Mouse (Mus musculus): Measurements from ENCODE around the gene Bcar3.
"Not testable (repeated sequence)": the region's sequence is repeated elsewhere in the genome, so short reads cannot be mapped to it uniquely, and the experiment has no call there.

The Bcar3 gene

DNA sequence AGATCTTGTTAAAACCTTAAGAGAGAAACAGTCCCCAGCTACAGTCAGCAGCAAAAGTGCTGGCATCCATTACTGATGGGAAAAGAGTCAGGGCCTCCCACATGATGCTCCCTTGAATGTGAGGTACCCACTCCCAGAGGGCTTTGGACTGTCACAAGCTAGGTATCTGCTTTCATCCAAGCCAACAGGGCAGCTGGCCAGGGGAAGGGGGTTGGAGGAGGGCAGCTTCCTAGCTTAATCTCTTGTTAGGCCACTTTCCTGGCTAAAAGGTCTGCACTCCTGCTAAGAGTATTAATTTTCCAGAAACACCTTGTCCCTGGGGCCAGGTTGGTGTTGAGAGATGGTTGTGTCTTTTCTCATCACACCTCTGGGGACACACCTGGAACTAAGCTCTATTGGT is 82.1 kb downstream of the Bcar3 start:
- no peak for DNase-seq (ENCODE audit: low read depth, low spot score)
- no peaks in the 10 kb centered on the region for H3K27me3 ChIP-seq (ENCODE audit: control insufficient read depth, insufficient read depth, low read length, poor library complexity, severe bottlenecking)
- no peaks in the 10 kb centered on the region for H3K36me3 ChIP-seq (ENCODE audit: control insufficient read depth, insufficient read depth, low read length, poor library complexity, severe bottlenecking)

- DNase-seq (ENCODE audit: low read depth, low spot score) = peak; percentile 48
- Histone ChIP-seq H3K27me3 (ENCODE audit: control insufficient read depth, insufficient read depth, low read length, poor library complexity, severe bottlenecking) (no peaks in the 10 kb centered on the region), H3K36me3 (ENCODE audit: control insufficient read depth, insufficient read depth, low read length, poor library complexity, severe bottlenecking) (no peaks in the 10 kb centered on the region)
These were observed 82.5 kb downstream of the Bcar3 start for GRCm38 (mm10) chr3:122376412-122376831.

DNA sequence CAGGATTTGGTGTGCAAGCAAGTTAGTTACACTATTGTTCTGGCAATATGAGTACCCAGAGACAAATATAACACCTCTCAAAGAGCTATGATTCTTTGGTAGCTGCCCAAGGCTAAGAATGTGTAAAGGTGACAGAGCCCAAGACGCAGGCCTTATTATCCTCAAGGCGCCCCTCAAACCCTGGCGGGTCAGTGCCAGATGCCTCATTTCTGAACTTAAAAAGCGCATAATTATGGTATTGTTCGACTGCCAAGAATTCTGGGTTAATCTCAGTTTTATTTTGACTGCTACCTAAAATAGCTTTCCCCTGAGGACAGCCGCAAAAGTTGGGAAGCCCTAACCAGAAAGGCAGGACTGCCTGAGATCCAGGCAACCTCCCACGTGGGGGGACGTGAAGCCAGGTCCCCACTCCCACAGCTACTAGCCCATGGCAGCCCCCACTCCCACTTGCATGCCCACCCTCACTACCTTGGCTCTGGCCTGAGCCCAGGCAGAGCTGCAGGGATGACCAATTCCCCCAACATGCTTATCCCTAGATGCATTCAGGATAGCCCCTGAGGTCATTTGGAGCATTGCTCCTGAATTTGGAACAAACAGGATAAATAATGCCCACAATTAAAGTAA is 83.0 kb downstream of the Bcar3 start:
- no peaks in the 10 kb centered on the region for H3K36me3 ChIP-seq (ENCODE audit: control insufficient read depth, insufficient read depth, low read length, poor library complexity, severe bottlenecking)
- DNase-seq (ENCODE audit: low read depth, low spot score) = no peak

GRCm38 (mm10) chr3:122378634-122379033 is 84.7 kb downstream of the Bcar3 start:
- peak; percentile 62 for DNase-seq (ENCODE audit: low read depth, low spot score)
- H3K27me3 ChIP-seq (ENCODE audit: control insufficient read depth, insufficient read depth, low read length, poor library complexity, severe bottlenecking) = no peaks in the 10 kb centered on the region

More for the DNA sequence above, 83.0 kb downstream of the Bcar3 start:
- H3K27me3 ChIP-seq (ENCODE audit: control insufficient read depth, insufficient read depth, low read length, poor library complexity, severe bottlenecking) = no peaks in the 10 kb centered on the region

GRCm38 (mm10) chr3:122380776-122381175 is 86.8 kb downstream of the Bcar3 start:
- no peak for DNase-seq (ENCODE audit: low read depth, low spot score)
- Histone ChIP-seq H3K27me3 (ENCODE audit: control insufficient read depth, insufficient read depth, low read length, poor library complexity, severe bottlenecking) (no peaks in the 10 kb centered on the region), H3K36me3 (ENCODE audit: control insufficient read depth, insufficient read depth, low read length, poor library complexity, severe bottlenecking) (no peaks in the 10 kb centered on the region)

More at GRCm38 (mm10) chr3:122378634-122379033, 84.7 kb downstream of the Bcar3 start:
- no peaks in the 10 kb centered on the region for H3K36me3 ChIP-seq (ENCODE audit: control insufficient read depth, insufficient read depth, low read length, poor library complexity, severe bottlenecking)

DNA sequence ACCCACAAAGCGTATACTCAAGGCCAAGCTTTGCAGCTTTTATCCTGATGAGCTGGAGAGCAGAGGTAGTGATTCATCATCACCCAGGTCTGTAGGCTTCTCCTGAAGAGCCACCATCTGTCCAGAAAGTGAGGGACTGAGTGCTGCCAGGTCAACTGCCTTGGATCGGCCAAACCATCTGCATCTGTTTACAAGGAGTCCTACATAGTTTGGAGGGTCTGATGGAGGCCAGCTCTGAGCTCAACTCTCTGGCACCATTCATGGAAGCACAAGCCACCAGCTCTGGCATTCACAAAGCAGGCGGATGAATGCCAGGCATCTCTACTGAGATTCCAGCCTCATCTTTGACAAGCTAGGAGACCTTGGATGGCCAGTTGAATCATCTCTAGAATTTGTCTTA is 87.7 kb downstream of the Bcar3 start:
- no peaks in the 10 kb centered on the region for H3K36me3 ChIP-seq (ENCODE audit: control insufficient read depth, insufficient read depth, low read length, poor library complexity, severe bottlenecking)
- no peaks in the 10 kb centered on the region for H3K27me3 ChIP-seq (ENCODE audit: control insufficient read depth, insufficient read depth, low read length, poor library complexity, severe bottlenecking)
- DNase-seq (ENCODE audit: low read depth, low spot score) = no peak

GRCm38 (mm10) chr3:122386444-122386843 is 92.5 kb downstream of the Bcar3 start:
- DNase-seq (ENCODE audit: low read depth, low spot score) = no peak

GRCm38 (mm10) chr3:122387771-122388170 is 93.8 kb downstream of the Bcar3 start:
- no peaks in the 10 kb centered on the region for H3K36me3 ChIP-seq (ENCODE audit: control insufficient read depth, insufficient read depth, low read length, poor library complexity, severe bottlenecking)
- no peaks in the 10 kb centered on the region for H3K27me3 ChIP-seq (ENCODE audit: control insufficient read depth, insufficient read depth, low read length, poor library complexity, severe bottlenecking)
- no peak for DNase-seq (ENCODE audit: low read depth, low spot score)

More at GRCm38 (mm10) chr3:122386444-122386843, 92.5 kb downstream of the Bcar3 start:
- no peaks in the 10 kb centered on the region for H3K27me3 ChIP-seq (ENCODE audit: control insufficient read depth, insufficient read depth, low read length, poor library complexity, severe bottlenecking)
- H3K36me3 ChIP-seq (ENCODE audit: control insufficient read depth, insufficient read depth, low read length, poor library complexity, severe bottlenecking) = no peaks in the 10 kb centered on the region

DNA sequence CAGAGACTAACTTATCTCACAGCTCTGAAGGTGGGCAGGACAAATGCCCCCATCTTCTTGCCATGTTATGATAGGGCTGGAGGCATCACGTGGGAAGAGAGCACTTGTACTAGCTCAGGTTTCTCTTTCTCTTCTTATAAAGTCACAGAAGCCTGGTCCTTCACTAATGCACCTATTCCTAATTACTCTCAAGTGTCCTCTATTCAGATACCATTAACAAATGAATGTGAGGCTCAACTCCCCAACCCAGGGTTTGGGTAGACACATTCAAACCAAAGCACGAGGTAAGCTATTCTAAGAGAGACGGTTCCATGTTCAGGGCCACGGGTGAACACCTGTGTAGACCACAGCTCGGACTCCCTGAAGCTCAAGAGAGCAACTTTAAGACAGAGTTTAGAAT is 96.0 kb downstream of the Bcar3 start:
- no peak for DNase-seq (ENCODE audit: low read depth, low spot score)
- no peaks in the 10 kb centered on the region for H3K36me3 ChIP-seq (ENCODE audit: control insufficient read depth, insufficient read depth, low read length, poor library complexity, severe bottlenecking)
- no peaks in the 10 kb centered on the region for H3K27me3 ChIP-seq (ENCODE audit: control insufficient read depth, insufficient read depth, low read length, poor library complexity, severe bottlenecking)

DNA sequence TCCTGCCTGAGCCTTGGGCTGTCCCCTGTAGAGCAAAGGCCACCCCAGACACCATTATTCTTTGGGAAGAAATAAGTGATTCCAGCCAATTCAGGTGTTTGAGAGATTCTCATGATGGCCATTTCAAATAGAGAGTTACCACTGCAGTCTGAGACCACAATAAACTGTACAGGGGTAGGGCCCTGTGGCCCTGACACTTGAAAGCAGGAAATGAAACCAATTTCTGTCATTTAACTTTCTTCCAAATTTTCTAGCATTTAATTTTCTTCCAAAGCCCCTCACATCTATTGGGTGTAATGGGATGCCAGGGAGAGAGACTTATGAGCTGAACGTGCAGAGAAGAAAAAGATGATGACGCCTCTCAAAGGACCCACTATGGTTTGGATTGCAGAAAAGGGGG is 97.2 kb downstream of the Bcar3 start:
- no peak for DNase-seq (ENCODE audit: low read depth, low spot score)

GRCm38 (mm10) chr3:122391816-122392215 is 97.9 kb downstream of the Bcar3 start:
- Histone ChIP-seq H3K36me3 (ENCODE audit: control insufficient read depth, insufficient read depth, low read length, poor library complexity, severe bottlenecking) (no peaks in the 10 kb centered on the region), H3K27me3 (ENCODE audit: control insufficient read depth, insufficient read depth, low read length, poor library complexity, severe bottlenecking) (no peaks in the 10 kb centered on the region)
- peak; percentile 79 for DNase-seq (ENCODE audit: low read depth, low spot score)

More for the DNA sequence above, 97.2 kb downstream of the Bcar3 start:
- Histone ChIP-seq H3K27me3 (ENCODE audit: control insufficient read depth, insufficient read depth, low read length, poor library complexity, severe bottlenecking) (no peaks in the 10 kb centered on the region), H3K36me3 (ENCODE audit: control insufficient read depth, insufficient read depth, low read length, poor library complexity, severe bottlenecking) (no peaks in the 10 kb centered on the region)

DNA sequence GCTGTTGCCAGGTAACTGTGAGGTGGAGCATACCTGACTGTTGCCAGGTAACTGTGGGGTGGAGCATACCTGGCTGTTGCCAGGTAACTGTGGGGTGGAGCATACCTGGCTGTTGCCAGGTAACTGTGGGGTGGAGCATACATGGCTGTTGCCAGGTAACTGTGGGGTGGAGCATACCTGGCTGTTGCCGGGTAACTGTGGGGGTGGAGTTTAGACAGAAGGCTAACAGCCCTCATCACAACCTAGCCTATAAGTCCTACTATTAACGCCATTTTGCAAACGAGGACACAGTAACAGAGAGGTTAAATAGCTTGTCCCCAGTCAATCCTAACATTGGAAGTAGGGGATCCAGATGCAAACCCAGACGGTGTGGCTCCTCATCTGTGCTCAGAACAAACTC is 99.5 kb downstream of the Bcar3 start:
- DNase-seq (ENCODE audit: low read depth, low spot score) = peak; percentile 51
- not testable (repeated sequence) for H3K36me3 ChIP-seq (ENCODE audit: control insufficient read depth, insufficient read depth, low read length, poor library complexity, severe bottlenecking); H3K27me3 ChIP-seq (ENCODE audit: control insufficient read depth, insufficient read depth, low read length, poor library complexity, severe bottlenecking)

GRCm38 (mm10) chr3:122393836-122394374 is 100.0 kb downstream of the Bcar3 start:
- Histone ChIP-seq H3K36me3 (ENCODE audit: control insufficient read depth, insufficient read depth, low read length, poor library complexity, severe bottlenecking) (no peaks in the 10 kb centered on the region), H3K27me3 (ENCODE audit: control insufficient read depth, insufficient read depth, low read length, poor library complexity, severe bottlenecking) (no peaks in the 10 kb centered on the region)
- peak; percentile 66 for DNase-seq (ENCODE audit: low read depth, low spot score)

DNA sequence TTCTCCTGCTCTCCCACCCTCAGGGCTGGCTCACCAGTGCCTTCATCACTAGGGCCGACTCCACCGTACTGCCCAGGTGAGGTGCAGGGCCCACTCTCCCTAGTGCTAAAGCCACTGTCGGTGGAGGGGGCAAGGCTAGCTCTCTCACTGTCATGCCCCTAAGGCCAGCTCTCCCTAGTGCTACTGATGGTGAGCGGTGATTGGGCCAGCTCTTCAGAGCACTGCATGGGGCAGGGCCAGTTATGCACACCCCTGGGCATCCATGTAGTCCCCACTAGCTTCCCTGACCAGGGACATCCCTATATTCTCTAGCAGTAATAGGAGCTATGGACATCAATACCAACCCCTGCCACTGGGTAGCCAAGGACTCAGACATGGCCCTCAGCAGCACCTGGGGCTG is 103.0 kb downstream of the Bcar3 start:
- H3K27me3 ChIP-seq (ENCODE audit: control insufficient read depth, insufficient read depth, low read length, poor library complexity, severe bottlenecking) = no peaks in the 10 kb centered on the region
- no peak for DNase-seq (ENCODE audit: low read depth, low spot score)
- no peaks in the 10 kb centered on the region for H3K36me3 ChIP-seq (ENCODE audit: control insufficient read depth, insufficient read depth, low read length, poor library complexity, severe bottlenecking)

- no peaks in the 10 kb centered on the region for H3K36me3 ChIP-seq (ENCODE audit: control insufficient read depth, insufficient read depth, low read length, poor library complexity, severe bottlenecking)
- no peaks in the 10 kb centered on the region for H3K27me3 ChIP-seq (ENCODE audit: control insufficient read depth, insufficient read depth, low read length, poor library complexity, severe bottlenecking)
- peak; percentile 60 for DNase-seq (ENCODE audit: low read depth, low spot score)
These were observed 103.5 kb downstream of the Bcar3 start for GRCm38 (mm10) chr3:122397401-122397800.

DNA sequence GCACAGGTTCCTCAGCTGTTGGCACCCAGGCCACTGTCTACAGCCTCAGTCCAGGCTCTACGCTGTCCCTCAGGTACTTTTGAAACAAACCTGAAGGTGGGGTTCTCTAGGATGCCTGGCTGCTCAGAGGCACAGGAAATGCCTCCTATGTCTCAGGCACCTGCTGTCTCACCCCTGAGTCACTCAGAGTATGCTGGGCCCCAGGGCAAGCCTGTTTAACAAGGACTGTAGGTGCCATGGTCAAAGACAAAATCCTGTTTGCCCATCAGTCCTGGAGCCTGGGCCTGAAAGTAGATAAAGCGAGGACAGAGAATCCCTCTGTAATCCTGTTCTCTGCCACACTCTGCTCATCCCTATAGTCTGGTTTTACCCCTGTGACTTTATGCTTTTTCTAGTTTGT is 107.1 kb downstream of the Bcar3 start:
- H3K27me3 ChIP-seq (ENCODE audit: control insufficient read depth, insufficient read depth, low read length, poor library complexity, severe bottlenecking) = no peaks in the 10 kb centered on the region
- no peaks in the 10 kb centered on the region for H3K36me3 ChIP-seq (ENCODE audit: control insufficient read depth, insufficient read depth, low read length, poor library complexity, severe bottlenecking)

More for the DNA sequence above, 107.1 kb downstream of the Bcar3 start:
- DNase-seq (ENCODE audit: low read depth, low spot score) = peak; percentile 36
